Mouse (Mus musculus): Measurements from ENCODE around the gene Wipf1. TPM values are rescaled to one million over a fixed set of nuclear protein-coding genes. Genes with fewer than 3 reads are reported as not detected.
A peak's percentile ranks its signal among the peaks of the same experiment; 100 is the strongest.
"Not testable (repeated sequence)": the region's sequence is repeated elsewhere in the genome, so short reads cannot be mapped to it uniquely, and the experiment has no call there.

Gene Wipf1
- polyA plus RNA-seq, 1 experiment from 2014 or later, result 12.7 TPM

GRCm38 (mm10) chr2:73518311-73518710 is 11.2 kb downstream of the Wipf1 start:
- no peak overlapping the region; the same call in 1 of the 2 replicates for H3K27ac ChIP-seq (replicated peaks)
- H3K4me3 ChIP-seq, result no peak overlapping the region
- peaks cover 43% of the 10 kb centered on the region for H3K4me1 ChIP-seq
- DNase-seq (ENCODE audit: low spot score), result no peak
- peaks cover 11% of the 10 kb centered on the region for H3K36me3 ChIP-seq (replicated peaks)
- H3K9me3 ChIP-seq, result no peaks in the 10 kb centered on the region
- WGBS, result 78% methylated on average over 2 of the region's 2 CpGs
- H3K27me3 ChIP-seq (replicated peaks; ENCODE audit: low read depth, poor library complexity, severe bottlenecking), result no peaks in the 10 kb centered on the region

DNA sequence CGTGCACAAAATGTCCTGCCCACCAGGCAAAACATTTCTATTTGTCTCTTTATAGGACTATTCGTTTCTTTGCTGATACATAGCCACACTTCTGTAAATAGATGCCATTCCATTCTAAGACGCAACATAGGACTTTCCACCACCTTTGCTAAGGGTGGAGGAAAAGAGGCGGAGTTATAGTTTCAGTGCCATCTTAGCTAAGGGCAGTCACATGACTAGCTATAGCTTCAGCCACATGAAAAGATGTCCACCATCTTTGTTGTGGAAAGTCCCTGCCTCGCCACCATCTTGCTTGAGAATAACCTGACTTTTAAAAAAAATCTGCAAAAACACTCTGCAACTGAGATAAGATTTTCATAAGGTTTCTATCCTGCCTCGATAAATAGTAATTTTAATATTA is 15.4 kb downstream of the Wipf1 start:
- no peak for DNase-seq (ENCODE audit: low spot score)
- peaks cover 16% of the 10 kb centered on the region for H3K36me3 ChIP-seq (replicated peaks)
- H3K9me3 ChIP-seq, result no peaks in the 10 kb centered on the region
- no peak overlapping the region for H3K4me3 ChIP-seq
- WGBS, result 91% methylated on average over 6 of the region's 6 CpGs
- H3K27ac ChIP-seq (replicated peaks), result no peak overlapping the region
- H3K27me3 ChIP-seq (replicated peaks; ENCODE audit: low read depth, poor library complexity, severe bottlenecking), result no peaks in the 10 kb centered on the region
- peaks cover 41% of the 10 kb centered on the region for H3K4me1 ChIP-seq

GRCm38 (mm10) chr2:73513204-73513749 is 16.3 kb downstream of the Wipf1 start:
- no peak for DNase-seq (ENCODE audit: low spot score)
- Histone ChIP-seq H3K27me3 (replicated peaks; ENCODE audit: low read depth, poor library complexity, severe bottlenecking) (no peaks in the 10 kb centered on the region), H3K4me1 (peaks cover 46% of the 10 kb centered on the region), H3K27ac (replicated peaks) (no peak overlapping the region), H3K9me3 (no peaks in the 10 kb centered on the region), H3K36me3 (replicated peaks) (peaks cover 16% of the 10 kb centered on the region), H3K4me3 (no peak overlapping the region)
- 93% methylated on average over 2 of the region's 2 CpGs for WGBS

- 88% methylated on average over 3 of the region's 3 CpGs for WGBS
- H3K9me3 ChIP-seq, result no peaks in the 10 kb centered on the region
- no peak overlapping the region for H3K4me3 ChIP-seq
- H3K4me1 ChIP-seq, result peaks cover 52% of the 10 kb centered on the region
- no peaks in the 10 kb centered on the region for H3K27me3 ChIP-seq (replicated peaks; ENCODE audit: low read depth, poor library complexity, severe bottlenecking)
- DNase-seq (ENCODE audit: low spot score), result no peak
- peaks cover 16% of the 10 kb centered on the region for H3K36me3 ChIP-seq (replicated peaks)
- no peak overlapping the region for H3K27ac ChIP-seq (replicated peaks)
Measured at GRCm38 (mm10) chr2:73512044-73512443, 17.5 kb downstream of the Wipf1 start.

- no peak overlapping the region for H3K4me3 ChIP-seq
- H3K4me1 ChIP-seq, result peaks cover 53% of the 10 kb centered on the region
- 80% methylated on average over 7 of the region's 7 CpGs for WGBS
- H3K27ac ChIP-seq (replicated peaks), result no peak overlapping the region
- H3K27me3 ChIP-seq (replicated peaks; ENCODE audit: low read depth, poor library complexity, severe bottlenecking), result no peaks in the 10 kb centered on the region
- H3K36me3 ChIP-seq (replicated peaks), result peaks cover 10% of the 10 kb centered on the region; the same call in 1 of the 2 replicates
- no peak for DNase-seq (ENCODE audit: low spot score)
- no peaks in the 10 kb centered on the region for H3K9me3 ChIP-seq
Measured at GRCm38 (mm10) chr2:73510731-73511360, 18.7 kb downstream of the Wipf1 start.

GRCm38 (mm10) chr2:73510025-73510288 is 19.6 kb downstream of the Wipf1 start:
- peaks cover 53% of the 10 kb centered on the region for H3K4me1 ChIP-seq

DNA sequence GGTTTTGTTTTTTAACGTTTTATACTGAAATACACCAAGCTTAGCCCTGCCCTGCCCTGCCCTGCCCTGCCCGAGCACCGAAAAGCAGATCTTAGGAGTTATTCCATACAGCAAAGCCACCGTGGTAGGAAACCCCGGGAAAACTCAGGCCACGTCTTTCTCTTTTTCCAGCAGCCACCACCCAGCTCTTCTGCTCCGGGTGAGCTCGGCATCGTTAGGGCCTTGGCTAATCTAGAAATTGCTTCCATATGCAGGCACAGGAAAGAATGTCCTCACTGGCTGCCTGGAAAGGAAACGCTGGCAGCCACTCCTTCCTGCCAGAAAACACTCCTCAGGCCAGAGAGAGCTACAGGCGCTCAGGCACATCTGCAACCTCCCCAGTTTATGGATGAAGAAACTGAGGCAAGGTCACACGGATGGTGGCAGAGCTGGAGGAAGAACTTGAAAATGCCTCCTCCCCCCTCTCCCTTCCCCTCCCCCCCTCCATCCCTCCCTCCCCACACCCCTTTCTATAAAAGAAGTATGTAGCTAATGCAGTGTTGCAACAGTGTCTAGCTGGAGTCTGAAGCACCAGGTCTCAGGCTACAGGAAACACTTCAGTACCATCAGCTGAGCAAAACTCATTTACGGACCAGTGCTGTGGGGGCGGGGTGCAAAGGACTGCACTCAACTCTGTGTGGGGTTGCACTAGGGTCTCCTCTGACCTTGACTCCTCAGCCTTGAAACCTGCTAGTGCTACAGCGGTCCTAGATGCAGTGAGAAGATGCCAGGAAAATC is 20.1 kb downstream of the Wipf1 start:
- peaks cover 53% of the 10 kb centered on the region for H3K4me1 ChIP-seq
- peak overlapping the region; percentile 28 for H3K4me3 ChIP-seq
- H3K27me3 ChIP-seq (replicated peaks; ENCODE audit: low read depth, poor library complexity, severe bottlenecking), result no peaks in the 10 kb centered on the region
- DNase-seq (ENCODE audit: low spot score), result peak; percentile 80
- H3K36me3 ChIP-seq (replicated peaks), result peaks cover 10% of the 10 kb centered on the region; the same call in 1 of the 2 replicates
- H3K27ac ChIP-seq (replicated peaks), result peak overlapping the region; percentile 84
- 40% methylated on average over 15 of the region's 15 CpGs for WGBS
- H3K9me3 ChIP-seq, result no peaks in the 10 kb centered on the region

More at GRCm38 (mm10) chr2:73510025-73510288, 19.6 kb downstream of the Wipf1 start:
- Histone ChIP-seq H3K4me3 (no peak overlapping the region), H3K9me3 (no peaks in the 10 kb centered on the region), H3K27me3 (replicated peaks; ENCODE audit: low read depth, poor library complexity, severe bottlenecking) (no peaks in the 10 kb centered on the region), H3K27ac (replicated peaks) (peak overlapping the region; percentile 84), H3K36me3 (replicated peaks) (peaks cover 10% of the 10 kb centered on the region; the same call in 1 of the 2 replicates)
- WGBS, result 65% methylated on average over 3 of the region's 3 CpGs
- no peak for DNase-seq (ENCODE audit: low spot score)

DNA sequence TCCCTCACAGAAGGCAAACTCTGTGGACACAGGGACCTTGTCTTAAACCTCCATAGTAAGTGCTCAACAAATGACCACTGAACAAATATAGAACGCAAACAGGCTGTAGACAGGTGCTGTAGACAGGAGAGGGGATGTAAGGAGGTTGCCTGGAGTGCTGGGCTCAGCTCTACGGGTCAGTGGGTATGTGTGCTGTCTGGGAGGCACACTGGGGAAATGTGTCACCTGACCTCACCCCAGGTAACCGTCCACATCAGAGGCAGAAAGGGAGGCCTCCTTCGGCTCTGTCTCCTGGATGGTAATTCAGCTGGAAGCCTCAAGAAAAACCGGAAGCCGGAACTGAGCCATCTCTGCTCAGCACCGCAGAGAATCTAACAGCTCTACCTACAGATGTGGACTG is 21.6 kb downstream of the Wipf1 start:
- peaks cover 52% of the 10 kb centered on the region for H3K4me1 ChIP-seq
- WGBS, result 72% methylated on average over 7 of the region's 7 CpGs
- H3K27me3 ChIP-seq (replicated peaks; ENCODE audit: low read depth, poor library complexity, severe bottlenecking), result no peaks in the 10 kb centered on the region
- no peak overlapping the region for H3K4me3 ChIP-seq
- H3K36me3 ChIP-seq (replicated peaks), result peaks cover 14% of the 10 kb centered on the region
- no peak for DNase-seq (ENCODE audit: low spot score)
- H3K27ac ChIP-seq (replicated peaks), result peak overlapping the region; percentile 84
- no peaks in the 10 kb centered on the region for H3K9me3 ChIP-seq

DNA sequence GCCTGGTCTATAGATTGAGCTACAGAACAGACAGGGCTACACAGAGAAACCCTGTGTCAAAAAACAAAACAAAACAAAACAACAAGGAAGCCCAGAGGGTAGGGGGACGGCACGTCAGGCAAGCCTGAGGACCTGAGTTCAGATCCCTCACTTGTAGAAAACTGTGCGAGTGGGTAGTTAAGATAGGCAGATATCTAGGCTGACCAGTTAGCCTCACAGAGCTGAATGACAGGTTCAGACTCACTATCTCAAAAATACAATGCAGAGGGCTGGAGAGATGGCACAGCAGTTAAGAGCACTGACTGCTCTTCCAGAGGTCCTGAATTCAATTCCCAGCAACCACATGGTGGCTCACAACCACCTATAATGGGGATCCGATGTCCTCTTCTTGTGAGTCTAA is 23.2 kb downstream of the Wipf1 start:
- Histone ChIP-seq H3K4me1 (peaks cover 45% of the 10 kb centered on the region), H3K36me3 (replicated peaks) (peaks cover 20% of the 10 kb centered on the region)
- not testable (repeated sequence) for H3K9me3 ChIP-seq; DNase-seq (ENCODE audit: low spot score); H3K4me3 ChIP-seq; H3K27ac ChIP-seq (replicated peaks); H3K27me3 ChIP-seq (replicated peaks; ENCODE audit: low read depth, poor library complexity, severe bottlenecking)
- 90% methylated on average over 4 of the region's 4 CpGs for WGBS

GRCm38 (mm10) chr2:73502863-73503429 is 26.6 kb downstream of the Wipf1 start:
- no peak overlapping the region for H3K27ac ChIP-seq (replicated peaks)
- peaks cover 28% of the 10 kb centered on the region for H3K36me3 ChIP-seq (replicated peaks)

GRCm38 (mm10) chr2:73500864-73501263 is 28.7 kb downstream of the Wipf1 start:
- 87% methylated on average over 13 of the region's 13 CpGs for WGBS
- H3K4me1 ChIP-seq, result peaks cover 30% of the 10 kb centered on the region
- H3K27ac ChIP-seq (replicated peaks), result no peak overlapping the region
- no peak overlapping the region for H3K4me3 ChIP-seq
- H3K36me3 ChIP-seq (replicated peaks), result peaks cover 25% of the 10 kb centered on the region
- H3K9me3 ChIP-seq, result no peaks in the 10 kb centered on the region
- no peaks in the 10 kb centered on the region for H3K27me3 ChIP-seq (replicated peaks; ENCODE audit: low read depth, poor library complexity, severe bottlenecking)
- no peak for DNase-seq (ENCODE audit: low spot score)

More at GRCm38 (mm10) chr2:73502863-73503429, 26.6 kb downstream of the Wipf1 start:
- no peak for DNase-seq (ENCODE audit: low spot score)
- Histone ChIP-seq H3K4me1 (peaks cover 19% of the 10 kb centered on the region), H3K27me3 (replicated peaks; ENCODE audit: low read depth, poor library complexity, severe bottlenecking) (no peaks in the 10 kb centered on the region), H3K4me3 (no peak overlapping the region), H3K9me3 (no peaks in the 10 kb centered on the region)
- WGBS, result 95% methylated on average over 10 of the region's 10 CpGs

- peaks cover 46% of the 10 kb centered on the region for H3K4me1 ChIP-seq
- no peak for DNase-seq (ENCODE audit: low spot score)
- H3K4me3 ChIP-seq, result no peak overlapping the region
- H3K27ac ChIP-seq (replicated peaks), result no peak overlapping the region
- H3K27me3 ChIP-seq (replicated peaks; ENCODE audit: low read depth, poor library complexity, severe bottlenecking), result no peaks in the 10 kb centered on the region
- peaks cover 25% of the 10 kb centered on the region for H3K36me3 ChIP-seq (replicated peaks)
- no peaks in the 10 kb centered on the region for H3K9me3 ChIP-seq
Measured at GRCm38 (mm10) chr2:73498322-73498721, 31.2 kb downstream of the Wipf1 start.
